Mouse (Mus musculus) liver, postnatal 0 days (tissue): ENCODE measurements around the gene Utp3. TPM values are rescaled to one million over a fixed set of nuclear protein-coding genes. Genes with fewer than 3 reads are reported as not detected.

Source experiments
- ATAC-seq: fragments of 200-750 bp; cut with Nextera tagmentation; 2 replicates; pipeline ENCODE4 v1.8.0; 2017; ENCODE audit warnings: mild to moderate bottlenecking, moderate library complexity
- DNase-seq: peaks from one replicate; pipeline ENCODE4 v3.0.0-alpha.2; 2016
- H3K27ac ChIP-seq: fragments of 300-500 bp; sonication (generic); 2 replicates; pipeline ENCODE4 v1.5.1; 2014; ENCODE audit warnings: antibody characterized with exemption, moderate library complexity, mild to moderate bottlenecking, low read depth
- H3K27me3 ChIP-seq: fragments of 300-500 bp; sonication (generic); 2 replicates; pipeline ENCODE4 v1.6.1; 2014; ENCODE audit warnings: low read length, control low read depth, mixed read lengths; ENCODE audit not compliant: insufficient read depth
- H3K36me3 ChIP-seq: fragments of 300-500 bp; sonication (generic); replicated peaks from 2 replicates; pipeline ENCODE4 v1.6.1; 2014; ENCODE audit warnings: mild to moderate bottlenecking, control low read depth, low read length, moderate library complexity, mixed read lengths; ENCODE audit not compliant: insufficient read depth
- H3K4me1 ChIP-seq: fragments of 300-500 bp; sonication (generic); 2 replicates; pipeline ENCODE4 v1.6.1; 2014; ENCODE audit warnings: antibody characterized with exemption, mild to moderate bottlenecking, control low read depth; ENCODE audit not compliant: insufficient read depth
- H3K4me2 ChIP-seq: fragments of 300-500 bp; sonication (generic); 2 replicates; pipeline ENCODE4 v1.6.1; 2014; ENCODE audit warnings: low read depth, mild to moderate bottlenecking, low read length, moderate library complexity, mixed read lengths
- H3K4me3 ChIP-seq: fragments of 300-500 bp; sonication (generic); 2 replicates; pipeline ENCODE4 v1.5.1; 2014; ENCODE audit warnings: low read depth, low read length
- H3K9ac ChIP-seq: fragments of 300-500 bp; sonication (generic); replicated peaks from 2 replicates; pipeline ENCODE4 v1.6.1; 2014; ENCODE audit warnings: mild to moderate bottlenecking, moderate library complexity
- H3K9me3 ChIP-seq: fragments of 300-500 bp; sonication (generic); 2 replicates; pipeline ENCODE4 v1.6.1; 2016; ENCODE audit warnings: mild to moderate bottlenecking, control low read depth, low read length, mixed read lengths
- CTCF ChIP-seq: sonication (generic); IDR thresholded peaks from 2 replicates; pipeline ENCODE4 v1.5.1; 2016; ENCODE audit warnings: antibody characterized with exemption, low read depth
- EP300 ChIP-seq: IDR thresholded peaks from 2 replicates; pipeline ENCODE4 v1.6.1; 2016; ENCODE audit warnings: antibody characterized with exemption, low read depth, mild to moderate bottlenecking
- WGBS: fragments of 180-500 bp; shearing (Covaris S2); extraction: QIAGEN DNeasy Blood & Tissue Kit; methylation state at CpG from one replicate; pipeline ENCODE4 v1.1.7; 2014; ENCODE audit not compliant: insufficient replicate concordance; 5-methylcytosine and 5-hydroxymethylcytosine counted together
- polyA plus RNA-seq: library from polyadenylated mRNA; unstranded; fragments of >200 nt; fragmentation: Nextera tagmentation; extraction: Ambion mirVana; gene quantifications from 2 replicates; pipeline ENCODE4 v1.2.1, GENCODE M21; 2015

Gene Utp3
- polyA plus RNA-seq, 1 experiment from 2014 or later: 27.6 TPM

GRCm38 (mm10) chr5:88566034-88566841, 12.0 kb downstream of the Utp3 start:
- TF ChIP-seq EP300: peak; percentile 90
- no peak for TF ChIP-seq CTCF
- H3K36me3 ChIP-seq: 0 out of 2 replicates have a peak, but pooled peaks cover 3% of the 10 kb centered on the region
- no peaks in the 10 kb centered on the region for H3K9me3 ChIP-seq
- H3K4me2 ChIP-seq: peak overlapping the region; percentile 97
- peak overlapping the region; percentile 82 for H3K9ac ChIP-seq
- peak; percentile 6; the same call in 1 of the 2 replicates for ATAC-seq
- H3K27me3 ChIP-seq: no peaks in the 10 kb centered on the region
- peak overlapping the region; percentile 91 for H3K27ac ChIP-seq
- peak overlapping the region; percentile 91 for H3K4me3 ChIP-seq
- peak; percentile 27 for DNase-seq
- WGBS: 8% methylated on average over 14 of the region's 14 CpGs
- peaks cover 3% of the 10 kb centered on the region; the same call in 1 of the 2 replicates for H3K4me1 ChIP-seq

GRCm38 (mm10) chr5:88569541-88569940, 15.3 kb downstream of the Utp3 start:
- 73% methylated on average over 3 of the region's 3 CpGs for WGBS
- Histone ChIP-seq H3K36me3 (0 out of 2 replicates have a peak, but pooled peaks cover 3% of the 10 kb centered on the region), H3K4me2 (no peak overlapping the region), H3K27me3 (no peaks in the 10 kb centered on the region), H3K4me1 (peaks cover 3% of the 10 kb centered on the region; the same call in 1 of the 2 replicates), H3K9ac (no peak overlapping the region), H3K4me3 (no peak overlapping the region), H3K27ac (no peak overlapping the region), H3K9me3 (no peaks in the 10 kb centered on the region)
- DNase-seq (no peak), ATAC-seq (no peak)
- TF ChIP-seq EP300: no peak
- no peak for TF ChIP-seq CTCF

GRCm38 (mm10) chr5:88574829-88575228, 20.6 kb downstream of the Utp3 start:
- H3K27ac ChIP-seq: no peak overlapping the region
- H3K4me3 ChIP-seq: no peak overlapping the region
- 0 out of 2 replicates have a peak, but pooled peaks cover 3% of the 10 kb centered on the region for H3K36me3 ChIP-seq
- DNase-seq: no peak
- TF ChIP-seq EP300: no peak
- no peak for TF ChIP-seq CTCF
- H3K4me2 ChIP-seq: no peak overlapping the region
- H3K4me1 ChIP-seq: no peaks in the 10 kb centered on the region
- 79% methylated on average over 3 of the region's 3 CpGs for WGBS
- H3K9me3 ChIP-seq: no peaks in the 10 kb centered on the region
- H3K27me3 ChIP-seq: no peaks in the 10 kb centered on the region
- no peak overlapping the region for H3K9ac ChIP-seq
- no peak for ATAC-seq

- Histone ChIP-seq H3K27me3 (no peaks in the 10 kb centered on the region), H3K4me3 (no peak overlapping the region), H3K4me1 (no peaks in the 10 kb centered on the region), H3K27ac (no peak overlapping the region), H3K4me2 (no peak overlapping the region), H3K36me3 (no peaks in the 10 kb centered on the region), H3K9me3 (no peaks in the 10 kb centered on the region), H3K9ac (no peak overlapping the region)
- 64% methylated on average over 3 of the region's 3 CpGs for WGBS
- TF ChIP-seq CTCF (no peak), EP300 (no peak)
- DNase-seq: no peak
- no peak for ATAC-seq
These were observed 21.5 kb downstream of the Utp3 start for GRCm38 (mm10) chr5:88575506-88576338.

GRCm38 (mm10) chr5:88580681-88581080, 26.4 kb downstream of the Utp3 start:
- H3K27me3 ChIP-seq: no peaks in the 10 kb centered on the region
- H3K9me3 ChIP-seq: no peaks in the 10 kb centered on the region
- TF ChIP-seq CTCF (no peak), EP300 (no peak)
- no peaks in the 10 kb centered on the region; the same call in 1 of the 2 replicates for H3K4me1 ChIP-seq
- H3K4me3 ChIP-seq: no peak overlapping the region
- ATAC-seq (no peak), DNase-seq (no peak)
- no peak overlapping the region for H3K4me2 ChIP-seq
- no peak overlapping the region for H3K27ac ChIP-seq
- no peaks in the 10 kb centered on the region for H3K36me3 ChIP-seq
- WGBS: 65% methylated on average over 10 of the region's 10 CpGs
- no peak overlapping the region for H3K9ac ChIP-seq

GRCm38 (mm10) chr5:88581343-88581742, 27.1 kb downstream of the Utp3 start:
- no peak for DNase-seq
- ATAC-seq: no peak
- H3K27me3 ChIP-seq: no peaks in the 10 kb centered on the region
- 96% methylated on average over 6 of the region's 6 CpGs for WGBS
- no peak overlapping the region for H3K27ac ChIP-seq
- no peak overlapping the region for H3K4me2 ChIP-seq
- peaks cover 2% of the 10 kb centered on the region for H3K4me1 ChIP-seq
- H3K9ac ChIP-seq: no peak overlapping the region
- TF ChIP-seq EP300 (no peak), CTCF (no peak)
- no peak overlapping the region for H3K4me3 ChIP-seq
- H3K9me3 ChIP-seq: no peaks in the 10 kb centered on the region
- no peaks in the 10 kb centered on the region for H3K36me3 ChIP-seq
